In the genomic region with DNA sequence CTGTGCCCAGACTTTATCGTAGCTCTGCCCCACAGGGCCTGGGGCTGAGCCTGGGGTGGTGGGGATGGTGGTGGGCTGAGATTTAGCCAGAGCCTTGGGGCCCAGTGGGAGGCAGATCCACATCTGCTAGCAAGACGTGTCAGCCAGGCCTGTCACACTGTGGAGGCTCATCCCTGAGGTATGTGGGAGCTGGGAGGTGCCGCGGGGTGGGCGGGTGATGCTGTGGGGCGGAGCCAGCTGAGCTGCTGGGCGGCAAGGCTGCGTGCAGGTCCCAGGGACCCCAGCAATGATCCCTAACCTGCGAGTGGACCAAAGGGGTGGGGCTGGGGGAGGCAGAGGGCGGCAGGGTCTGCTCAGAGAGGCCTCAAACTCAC, we compare ENCODE assay signal across 8 mouse cellular contexts.
DNase-seq lines count a peak whose midpoint lies in the region.

No protein-coding gene starts in this region.

- DNase-seq in gastrocnemius, postnatal 25 days, result peak; percentile 71
- DNase-seq in gastrocnemius, postnatal 4 days (ENCODE audit: low spot score in 2 of 2), result no peak
- DNase-seq in urinary bladder, postnatal 14 days (ENCODE audit: low spot score), result peak; percentile 63
- DNase-seq in urinary bladder, postnatal 25 days (ENCODE audit: low spot score), result no peak
- DNase-seq in liver, result peak; percentile 59
- peak; percentile 43 for DNase-seq in thymus, postnatal 4 days
- no peak for DNase-seq in left cerebral cortex, adult 8-10 months (ENCODE audit: low spot score in 2 of 2)
- DNase-seq in left cerebral cortex, postnatal 4 days, result no peak

- intact Hi-C loops in left cerebral cortex, postnatal 4 days (cut with DNase I), result no loop called here

Comparison
In these comparisons a context has a peak if more than half of its experiments do, and no peak if none do; other contexts are left out.
1. DNase-seq: peak in gastrocnemius, postnatal 25 days (single experiment), urinary bladder, postnatal 14 days (single experiment), liver (single experiment) and thymus, postnatal 4 days (single experiment); none in gastrocnemius, postnatal 4 days (0 of 2), urinary bladder, postnatal 25 days (single experiment), left cerebral cortex, adult 8-10 months (0 of 2) and left cerebral cortex, postnatal 4 days (single experiment).